Mouse (Mus musculus) limb, embryonic 13.5 days (tissue): ENCODE results near the gene Iqgap3. TPM values are rescaled to one million over a fixed set of nuclear protein-coding genes. Genes with fewer than 3 reads are reported as not detected.

Source experiments
- ATAC-seq: fragments of 200-750 bp; cut with Nextera tagmentation; 2 replicates; pipeline ENCODE4 v1.8.0; 2017; ENCODE audit warnings: low read depth, moderate number of reproducible peaks, moderate TSS enrichment; ENCODE audit not compliant: low FRiP score
- H3K27ac ChIP-seq: fragments of 300-500 bp; sonication (generic); 2 replicates; pipeline ENCODE4 v1.5.1; 2015; ENCODE audit warnings: inconsistent platforms, mild to moderate bottlenecking, moderate library complexity
- H3K27me3 ChIP-seq: fragments of 300-500 bp; sonication (generic); 2 replicates; pipeline ENCODE4 v1.6.1; 2015; ENCODE audit warnings: mild to moderate bottlenecking, inconsistent platforms
- H3K36me3 ChIP-seq: fragments of 300-500 bp; sonication (generic); 2 replicates; pipeline ENCODE4 v1.6.1; 2015; ENCODE audit warnings: inconsistent platforms, mild to moderate bottlenecking, moderate library complexity
- H3K4me1 ChIP-seq: fragments of 300-500 bp; sonication (generic); 2 replicates; pipeline ENCODE4 v1.6.1; 2015; ENCODE audit warnings: inconsistent platforms
- H3K4me2 ChIP-seq: fragments of 300-500 bp; sonication (generic); replicated peaks from 2 replicates; pipeline ENCODE4 v1.6.1; 2015; ENCODE audit warnings: inconsistent platforms, mild to moderate bottlenecking, moderate library complexity
- H3K4me3 ChIP-seq: fragments of 300-500 bp; sonication (generic); 2 replicates; pipeline ENCODE4 v1.5.1; 2015; ENCODE audit warnings: moderate library complexity, mild to moderate bottlenecking, inconsistent platforms
- H3K9ac ChIP-seq: fragments of 300-500 bp; sonication (generic); 2 replicates; pipeline ENCODE4 v1.6.1; 2015; ENCODE audit warnings: mild to moderate bottlenecking, inconsistent platforms
- H3K9me3 ChIP-seq: fragments of 300-500 bp; sonication (generic); 2 replicates; pipeline ENCODE4 v1.6.1; 2016; ENCODE audit warnings: inconsistent platforms
- WGBS: fragments of 180-500 bp; shearing (Covaris S2); methylation state at CpG from one replicate; pipeline ENCODE4 v1.1.7; 2015; 5-methylcytosine and 5-hydroxymethylcytosine counted together
- polyA plus RNA-seq: library from polyadenylated mRNA; unstranded; fragments of >200 nt; fragmentation: Nextera tagmentation; extraction: Ambion mirVana; gene quantifications from 2 replicates; pipeline ENCODE4 v1.2.1, GENCODE M21; 2015

The Iqgap3 gene
- polyA plus RNA-seq, 1 experiment from 2014 or later, result 20.6 TPM

DNA sequence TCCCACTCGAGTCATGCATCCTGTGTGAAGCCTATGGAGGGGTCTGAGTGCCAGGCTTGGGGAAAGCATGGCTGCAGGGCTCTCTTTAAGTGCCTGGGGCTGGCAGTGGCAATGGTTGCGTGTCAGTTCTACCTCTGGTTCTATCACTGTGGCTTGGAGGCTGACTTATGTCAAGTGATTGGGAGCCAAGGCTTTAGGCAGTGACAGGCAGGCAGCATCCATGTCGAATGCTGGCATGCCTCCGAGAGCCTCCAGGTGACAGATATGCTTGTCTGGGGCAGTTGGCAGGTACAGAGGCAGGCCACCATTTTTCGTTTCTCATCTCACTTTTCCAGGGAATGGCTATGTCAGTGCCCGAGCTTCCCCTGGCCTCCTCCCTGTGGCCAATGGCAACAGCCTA is 79.1 kb downstream of the Iqgap3 start:
- Histone ChIP-seq H3K4me3 (no peak overlapping the region), H3K4me2 (no peak overlapping the region), H3K9ac (no peak overlapping the region), H3K9me3 (no peaks in the 10 kb centered on the region), H3K36me3 (peaks cover 97% of the 10 kb centered on the region), H3K4me1 (peaks cover 9% of the 10 kb centered on the region), H3K27ac (no peak overlapping the region), H3K27me3 (no peaks in the 10 kb centered on the region)
- no peak for ATAC-seq
- WGBS, result 82% methylated on average over 6 of the region's 6 CpGs

GRCm38 (mm10) chr3:88162259-88162658 is 80.5 kb downstream of the Iqgap3 start:
- Histone ChIP-seq H3K9ac (no peak overlapping the region), H3K9me3 (no peaks in the 10 kb centered on the region), H3K4me2 (no peak overlapping the region), H3K4me3 (no peak overlapping the region), H3K27me3 (no peaks in the 10 kb centered on the region), H3K27ac (no peak overlapping the region), H3K4me1 (peaks cover 8% of the 10 kb centered on the region), H3K36me3 (peaks cover 96% of the 10 kb centered on the region)
- ATAC-seq, result no peak
- 85% methylated on average over 8 of the region's 8 CpGs for WGBS

DNA sequence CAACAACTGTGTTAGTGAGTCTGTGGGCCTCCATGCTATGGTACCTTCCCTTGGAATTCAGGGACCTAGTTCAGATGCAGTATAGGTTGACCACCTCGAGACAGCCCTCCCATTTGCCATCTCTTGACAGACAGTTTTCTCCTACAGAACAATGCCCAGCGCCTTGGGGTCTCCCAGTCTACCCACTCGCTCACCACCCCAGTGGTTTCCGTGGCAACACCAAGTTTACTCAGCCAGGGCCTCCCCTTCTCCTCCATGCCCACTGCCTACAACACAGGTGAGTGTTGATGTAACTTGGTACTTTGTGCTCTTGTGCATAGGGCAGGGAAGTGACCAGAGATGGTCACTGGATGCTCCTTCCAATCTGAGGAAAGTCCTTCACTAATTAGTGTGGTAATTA is 81.0 kb downstream of the Iqgap3 start:
- H3K36me3 ChIP-seq, result peaks cover 98% of the 10 kb centered on the region
- WGBS, result 85% methylated on average over 4 of the region's 4 CpGs
- no peak for ATAC-seq

DNA sequence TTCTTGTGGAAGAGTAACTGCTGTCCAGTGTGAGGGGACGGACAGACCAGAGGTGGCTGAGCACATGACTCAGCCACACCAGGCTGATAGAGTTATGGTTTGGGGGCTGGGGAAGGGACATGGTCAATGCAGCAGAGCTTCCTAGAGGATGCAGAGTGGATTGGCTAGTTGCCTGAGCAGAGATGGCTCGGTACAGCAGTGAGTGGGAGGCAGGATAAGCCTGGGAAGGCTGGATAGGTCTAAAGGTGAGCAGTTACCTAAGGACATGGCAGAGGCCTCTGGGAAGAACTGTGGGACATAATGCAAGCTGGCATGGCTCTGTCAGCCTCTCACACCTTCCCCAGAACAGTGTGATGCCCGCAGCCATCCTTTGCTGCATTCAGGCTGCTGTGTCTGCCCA is 82.1 kb downstream of the Iqgap3 start:
- no peaks in the 10 kb centered on the region for H3K4me1 ChIP-seq
- no peak overlapping the region for H3K4me2 ChIP-seq
- H3K4me3 ChIP-seq, result no peak overlapping the region
- no peak overlapping the region for H3K27ac ChIP-seq
- H3K36me3 ChIP-seq, result peaks cover 98% of the 10 kb centered on the region
- no peaks in the 10 kb centered on the region for H3K9me3 ChIP-seq
- H3K9ac ChIP-seq, result no peak overlapping the region
- 89% methylated on average over 3 of the region's 3 CpGs for WGBS
- no peaks in the 10 kb centered on the region for H3K27me3 ChIP-seq
- ATAC-seq, result no peak

More for the DNA sequence above, 81.0 kb downstream of the Iqgap3 start:
- Histone ChIP-seq H3K4me3 (no peak overlapping the region), H3K27me3 (no peaks in the 10 kb centered on the region), H3K27ac (no peak overlapping the region), H3K4me1 (peaks cover 3% of the 10 kb centered on the region), H3K9me3 (no peaks in the 10 kb centered on the region), H3K4me2 (no peak overlapping the region), H3K9ac (no peak overlapping the region)

DNA sequence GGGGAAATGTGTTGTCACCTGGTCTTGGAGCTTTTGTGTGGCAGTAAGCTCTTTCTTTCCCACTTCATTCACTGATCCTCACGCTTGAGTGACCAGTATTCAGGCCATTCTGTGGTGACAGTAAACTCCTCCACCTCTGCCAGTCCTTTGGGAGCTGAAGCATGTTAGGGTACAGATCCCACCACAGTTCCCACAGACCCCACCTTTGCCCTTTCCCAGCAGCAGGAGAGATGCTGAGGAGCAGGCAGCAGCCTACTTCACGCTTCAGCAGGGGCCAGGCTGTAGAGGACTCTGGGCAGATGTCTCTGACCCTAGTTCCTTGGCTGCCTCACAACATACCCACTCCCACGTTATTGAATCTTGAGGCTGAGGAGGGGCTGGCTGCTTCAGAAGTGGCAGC is 82.5 kb downstream of the Iqgap3 start:
- Histone ChIP-seq H3K27me3 (no peaks in the 10 kb centered on the region), H3K4me3 (no peak overlapping the region), H3K9ac (no peak overlapping the region), H3K36me3 (peaks cover 98% of the 10 kb centered on the region), H3K27ac (no peak overlapping the region), H3K4me2 (no peak overlapping the region), H3K4me1 (no peaks in the 10 kb centered on the region), H3K9me3 (no peaks in the 10 kb centered on the region)
- WGBS, result 83% methylated on average over 3 of the region's 3 CpGs
- ATAC-seq, result no peak

DNA sequence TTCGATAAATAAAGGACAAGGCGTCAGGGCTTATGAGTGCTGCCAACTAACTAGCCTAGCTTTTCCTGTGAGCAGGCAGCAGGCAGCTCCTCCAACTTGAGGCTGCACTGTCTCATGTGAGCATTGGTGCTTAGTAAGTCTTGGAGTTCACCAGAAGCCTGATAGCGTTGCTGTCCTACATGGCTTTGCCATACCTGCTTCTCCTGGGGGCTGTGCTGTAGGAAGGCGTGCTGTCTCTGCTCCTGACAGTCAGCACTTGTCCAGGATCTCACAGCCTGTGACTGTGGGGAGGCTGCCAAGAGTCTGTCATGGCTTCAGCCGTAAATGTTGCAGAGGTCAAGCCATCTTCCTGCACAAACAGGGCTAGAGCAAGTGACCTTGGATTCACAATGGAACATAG is 84.3 kb downstream of the Iqgap3 start:
- no peaks in the 10 kb centered on the region for H3K4me1 ChIP-seq
- no peak overlapping the region for H3K4me2 ChIP-seq
- H3K9me3 ChIP-seq, result no peaks in the 10 kb centered on the region
- no peak overlapping the region for H3K4me3 ChIP-seq
- ATAC-seq, result no peak
- H3K27ac ChIP-seq, result no peak overlapping the region
- H3K27me3 ChIP-seq, result no peaks in the 10 kb centered on the region
- WGBS, result 89% methylated on average over 5 of the region's 5 CpGs
- no peak overlapping the region for H3K9ac ChIP-seq
- peaks cover 98% of the 10 kb centered on the region for H3K36me3 ChIP-seq

DNA sequence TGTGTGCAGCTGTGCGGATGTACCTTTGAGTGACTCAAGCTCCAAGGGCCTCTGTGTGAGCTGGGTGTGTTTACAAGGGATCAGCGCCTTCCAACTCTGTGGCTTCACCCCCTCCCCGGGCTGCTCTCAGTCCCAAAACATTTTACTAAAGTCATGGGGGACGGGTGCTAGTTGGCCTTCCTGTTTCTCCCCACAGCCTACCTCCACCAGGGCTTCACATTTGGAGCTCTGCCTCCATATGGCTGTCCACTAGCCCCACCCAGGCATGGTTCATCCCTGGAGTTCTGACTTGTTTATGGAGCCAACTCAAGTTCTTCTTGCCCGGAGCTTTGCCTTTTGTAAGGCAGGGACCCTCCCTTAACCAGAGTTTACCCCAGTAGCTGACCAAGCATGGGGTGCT is 88.6 kb downstream of the Iqgap3 start:
- no peaks in the 10 kb centered on the region for H3K27me3 ChIP-seq
- H3K27ac ChIP-seq, result no peak overlapping the region
- no peak overlapping the region for H3K4me2 ChIP-seq
- no peaks in the 10 kb centered on the region for H3K9me3 ChIP-seq
- H3K9ac ChIP-seq, result no peak overlapping the region
- H3K4me1 ChIP-seq, result no peaks in the 10 kb centered on the region
- ATAC-seq, result no peak
- no peak overlapping the region for H3K4me3 ChIP-seq
- H3K36me3 ChIP-seq, result peaks cover 95% of the 10 kb centered on the region
- WGBS, result 88% methylated on average over 5 of the region's 5 CpGs

Other genes starting within 250 kb of the Iqgap3 start
- not detected in 2 replicates for gene Sh2d2a, start 235.2 kb upstream of the Iqgap3 start, polyA plus RNA-seq
- gene Prcc, start 196.4 kb upstream of the Iqgap3 start, polyA plus RNA-seq, result 17.1 and 18.7 TPM in 2 replicates
- gene Hdgf, start 175.7 kb upstream of the Iqgap3 start, polyA plus RNA-seq, result 205 and 221 TPM in 2 replicates
- gene Mrpl24, start 162.5 kb upstream of the Iqgap3 start, polyA plus RNA-seq, result 66.5 and 73.9 TPM in 2 replicates
- gene Isg20l2, start 151.7 kb upstream of the Iqgap3 start, polyA plus RNA-seq, result 65.5 and 66.7 TPM in 2 replicates
- gene Rrnad1, start 151.3 kb upstream of the Iqgap3 start, polyA plus RNA-seq, result 22.3 and 23.6 TPM in 2 replicates
- gene Crabp2, start 133.3 kb upstream of the Iqgap3 start, polyA plus RNA-seq, result 518 and 520 TPM in 2 replicates
- 30.5 and 32.8 TPM in 2 replicates for gene Nes, start 110.9 kb upstream of the Iqgap3 start, polyA plus RNA-seq
- 0.57 and 0.59 TPM in 2 replicates for gene Bcan, start 81.7 kb upstream of the Iqgap3 start, polyA plus RNA-seq
- 0.23 TPM in 1 of 2 replicates, not detected in the other for gene Hapln2, start 54.4 kb upstream of the Iqgap3 start, polyA plus RNA-seq
- 33.0 and 33.9 TPM in 2 replicates for gene Gpatch4, start 38.9 kb upstream of the Iqgap3 start, polyA plus RNA-seq
- gene Naxe, start 23.5 kb upstream of the Iqgap3 start, polyA plus RNA-seq, result 209 and 222 TPM in 2 replicates
- not detected in 2 replicates for gene Ttc24, start 3.7 kb upstream of the Iqgap3 start, polyA plus RNA-seq
- gene Mef2d, start 60.4 kb downstream of the Iqgap3 start, polyA plus RNA-seq, result 16.4 and 19.7 TPM in 2 replicates
- 4.8 and 5.7 TPM in 2 replicates for gene Rhbg, start 172.7 kb downstream of the Iqgap3 start, polyA plus RNA-seq
- gene Gm38392, start 205.2 kb downstream of the Iqgap3 start, polyA plus RNA-seq, result 0.80 and 1.0 TPM in 2 replicates
- gene Tsacc, start 215.0 kb downstream of the Iqgap3 start, polyA plus RNA-seq, result 12.8 and 15.5 TPM in 2 replicates
- gene Cct3, start 215.1 kb downstream of the Iqgap3 start, polyA plus RNA-seq, result 557 and 573 TPM in 2 replicates
- 174 and 188 TPM in 2 replicates for gene Glmp, start 243.1 kb downstream of the Iqgap3 start, polyA plus RNA-seq